16 mouse cellular contexts compared by ENCODE assay signal in genomic region chr2:84666081-84666480, GRCm38 (mm10). TPM values are rescaled to one million over a fixed set of nuclear protein-coding genes. Genes with fewer than 3 reads are reported as not detected.
DNase-seq lines count a peak whose midpoint lies in the region; ATAC-seq and TF ChIP-seq lines count a peak whose summit lies in the region.
"Had no signal": no experiment of that assay in that cellular context is flagged by ENCODE, and none has a peak within 500 bp of the region (broad histone marks: within the 10 kb centered on the region; RNA-seq: fewer than 3 reads in every experiment).

No protein-coding gene starts in this region.

- H3K9ac ChIP-seq in heart, embryonic 14.5 days (ENCODE audit: low read length), result no peak overlapping the region
- H3K9ac ChIP-seq in lung, embryonic 16.5 days (ENCODE audit: low read length), result no peak overlapping the region
- no peak overlapping the region for H3K9ac ChIP-seq in liver, embryonic 12.5 days
- H3K9ac ChIP-seq: hindbrain, embryonic 15.5 days had no signal

- WGBS in heart, embryonic 14.5 days, result 45% methylated on average over 12 of the region's 12 CpGs
- 39% methylated on average over 12 of the region's 12 CpGs for WGBS in lung, embryonic 16.5 days
- 38% methylated on average over 12 of the region's 12 CpGs for WGBS in lung, adult 2 months
- WGBS in liver, embryonic 12.5 days (ENCODE audit: insufficient replicate concordance), result 38% methylated on average over 12 of the region's 12 CpGs

- no peak for ATAC-seq in heart, embryonic 14.5 days (ENCODE audit: insufficient number of reproducible peaks, insufficient read depth, low FRiP score, low read depth)
- ATAC-seq in lung, embryonic 16.5 days (ENCODE audit: low read depth), result no peak
- no peak for ATAC-seq in liver, embryonic 12.5 days
- no peak for ATAC-seq in inflammation-experienced regulatory T-cells, adult 6 months

- peak overlapping the region; percentile 51 to 58 for H3K27ac ChIP-seq in heart, embryonic 14.5 days (replicated peaks in 1 of 2; ENCODE audit: control insufficient read depth in 1 of 2, insufficient read depth in 1 of 2, low read depth in 2 of 2, low read length in 2 of 2)
- H3K27ac ChIP-seq in lung, embryonic 16.5 days (ENCODE audit: low read length), result peak overlapping the region; percentile 60
- H3K27ac ChIP-seq in liver, embryonic 12.5 days, result peak overlapping the region; percentile 36; the same call in 1 of the 2 replicates
- H3K27ac ChIP-seq: hindbrain, embryonic 15.5 days had no signal

- H3K36me3 ChIP-seq in heart, embryonic 14.5 days (ENCODE audit: control insufficient read depth, insufficient read depth, low read length), result peaks cover 14% of the 10 kb centered on the region; the same call in 1 of the 2 replicates
- no peaks in the 10 kb centered on the region for H3K36me3 ChIP-seq in lung, embryonic 16.5 days (ENCODE audit: control insufficient read depth, insufficient read depth, low read length)
- peaks cover 17% of the 10 kb centered on the region for H3K36me3 ChIP-seq in liver, embryonic 12.5 days

- no peak overlapping the region for H3K4me3 ChIP-seq in heart, embryonic 14.5 days (ENCODE audit: control insufficient read depth in 1 of 2, insufficient read depth in 1 of 2, low read depth in 1 of 2, low read length in 2 of 2)
- no peak overlapping the region for H3K4me3 ChIP-seq in lung, embryonic 16.5 days (ENCODE audit: low read length)
- H3K4me3 ChIP-seq in lung, adult 2 months (replicated peaks; ENCODE audit: extremely low read depth, low read depth, low read length), result no peak overlapping the region
- no peak overlapping the region for H3K4me3 ChIP-seq in liver, embryonic 12.5 days
- H3K4me3 ChIP-seq: erythroblast, embryonic 14.5 days; hindbrain, embryonic 15.5 days; megakaryocyte, embryonic 14.5 days had no signal

- TF ChIP-seq CTCF in lung, adult 2 months (IDR thresholded peaks at IDR 0.05; ENCODE audit: insufficient read depth, low read length), result no peak

- DNase-seq in heart, postnatal 25 days (ENCODE audit: low spot score), result no peak
- no peak for DNase-seq in lung, adult 2 months
- no peak for DNase-seq in cerebellum, adult 11 months
- DNase-seq: cerebellum, adult 11-12 months; gastrocnemius, postnatal 14 days; left cerebral cortex, postnatal 4 days had no signal

- H3K4me1 ChIP-seq in heart, embryonic 14.5 days (ENCODE audit: control insufficient read depth in 2 of 2, insufficient read depth in 2 of 2, low read length in 2 of 2), result peaks cover 6 to 11% of the 10 kb centered on the region in 2 experiments; a peak in 3 of 4 replicates
- peaks cover 9% of the 10 kb centered on the region for H3K4me1 ChIP-seq in lung, embryonic 16.5 days (replicated peaks; ENCODE audit: control insufficient read depth, insufficient read depth, low read length)
- H3K4me1 ChIP-seq in lung, adult 2 months (ENCODE audit: control insufficient read depth, insufficient read depth, low read length), result no peaks in the 10 kb centered on the region; the same call in 1 of the 2 replicates
- peaks cover 24% of the 10 kb centered on the region for H3K4me1 ChIP-seq in liver, embryonic 12.5 days

- no peaks in the 10 kb centered on the region for H3K27me3 ChIP-seq in heart, embryonic 14.5 days (ENCODE audit: control insufficient read depth, insufficient read depth, low read length)
- H3K27me3 ChIP-seq in lung, embryonic 16.5 days (ENCODE audit: control insufficient read depth, insufficient read depth, low read depth, low read length), result no peaks in the 10 kb centered on the region
- H3K27me3 ChIP-seq in liver, embryonic 12.5 days (replicated peaks), result no peaks in the 10 kb centered on the region
- H3K27me3 ChIP-seq: hindbrain, embryonic 15.5 days; megakaryocyte, embryonic 14.5 days had no signal

- TF ChIP-seq POLR2A in lung, adult 2 months (IDR thresholded peaks at IDR 0.05; ENCODE audit: borderline replicate concordance, extremely low read depth, low read depth, low read length), result no peak

- no peaks in the 10 kb centered on the region for H3K9me3 ChIP-seq in heart, embryonic 14.5 days (ENCODE audit: control insufficient read depth, low read length)
- H3K9me3 ChIP-seq in lung, embryonic 16.5 days (ENCODE audit: control insufficient read depth, low read length), result no peaks in the 10 kb centered on the region
- no peaks in the 10 kb centered on the region for H3K9me3 ChIP-seq in liver, embryonic 12.5 days (replicated peaks)
- H3K9me3 ChIP-seq: hindbrain, embryonic 15.5 days; megakaryocyte, embryonic 14.5 days had no signal

- intact Hi-C loops in heart, postnatal 25 days (cut with DNase I), result no loop called here

- no peak overlapping the region for H3K4me2 ChIP-seq in heart, embryonic 14.5 days (ENCODE audit: low read length)
- H3K4me2 ChIP-seq in lung, embryonic 16.5 days (ENCODE audit: low read depth, low read length), result no peak overlapping the region
- H3K4me2 ChIP-seq in liver, embryonic 12.5 days, result no peak overlapping the region
- H3K4me2 ChIP-seq: hindbrain, embryonic 15.5 days had no signal

RNA-seq across cellular contexts. Expression of gene Selenoh, which starts 4.5 kb away (rescaled TPM):
- polyA plus RNA-seq in heart, embryonic 14.5 days (2014; fragmentation: Nextera tagmentation; extraction: Ambion mirVana), result 248 and 271 TPM in 2 replicates
- total RNA-seq in heart, postnatal 25 days (2021), result 10 to 100 TPM; 22.4 to 25.2 TPM
- polyA plus RNA-seq in lung, embryonic 16.5 days (2015; fragmentation: Nextera tagmentation; extraction: Ambion mirVana), result 315 and 316 TPM in 2 replicates
- polyA plus RNA-seq in lung, adult 2 months (2012; rRNA removed), result 40.4 and 51.7 TPM in 2 replicates
- polyA plus RNA-seq in liver, embryonic 12.5 days (2016; fragmentation: Nextera tagmentation; extraction: Ambion mirVana), result 163 and 165 TPM in 2 replicates
- polyA plus RNA-seq in inflammation-experienced regulatory T-cells, adult 6 months (2017; shearing (Covaris generic)), result 100 to 1,000 TPM; 113 to 247 (median 134) TPM

RNA-seq across cellular contexts. Expression of gene Btbd18, which starts 7.2 kb away (rescaled TPM):
- 0.11 and 0.15 TPM in 2 replicates for polyA plus RNA-seq in heart, embryonic 14.5 days (2014; fragmentation: Nextera tagmentation; extraction: Ambion mirVana)
- total RNA-seq in heart, postnatal 25 days (2021), result not detected
- 0.18 and 0.35 TPM in 2 replicates for polyA plus RNA-seq in lung, embryonic 16.5 days (2015; fragmentation: Nextera tagmentation; extraction: Ambion mirVana)
- polyA plus RNA-seq in lung, adult 2 months (2012; rRNA removed), result 0.05 TPM in 1 of 2 replicates, not detected in the other
- 0.04 and 0.10 TPM in 2 replicates for polyA plus RNA-seq in liver, embryonic 12.5 days (2016; fragmentation: Nextera tagmentation; extraction: Ambion mirVana)
- polyA plus RNA-seq in inflammation-experienced regulatory T-cells, adult 6 months (2017; shearing (Covaris generic)), result under 1 TPM; 0.43 to 0.73 (median 0.64) TPM
- total RNA-seq: gastrocnemius, postnatal 14 days; layer of hippocampus, adult 8-10 months; left cerebral cortex, postnatal 4 days had no signal
- polyA plus RNA-seq: cortical plate, adult 2 months; erythroblast, embryonic 14.5 days had no signal

RNA-seq across cellular contexts. Expression of gene Gm28635, which starts 11.8 kb away (rescaled TPM):
- not detected in 2 replicates for polyA plus RNA-seq in heart, embryonic 14.5 days (2014; fragmentation: Nextera tagmentation; extraction: Ambion mirVana)
- total RNA-seq in heart, postnatal 25 days (2021), result 1 to 10 TPM; 5.4 to 5.8 TPM
- not detected in 2 replicates for polyA plus RNA-seq in lung, embryonic 16.5 days (2015; fragmentation: Nextera tagmentation; extraction: Ambion mirVana)
- polyA plus RNA-seq in lung, adult 2 months (2012; rRNA removed), result not detected in 2 replicates
- polyA plus RNA-seq in liver, embryonic 12.5 days (2016; fragmentation: Nextera tagmentation; extraction: Ambion mirVana), result not detected in 2 replicates
- not detected for polyA plus RNA-seq in inflammation-experienced regulatory T-cells, adult 6 months (2017; shearing (Covaris generic))
- total RNA-seq: adrenal gland, postnatal 36 days; gastrocnemius, postnatal 14 days had no signal
- polyA plus RNA-seq: cortical plate, adult 2 months; erythroblast, embryonic 14.5 days; hindbrain, embryonic 15.5 days had no signal

RNA-seq across cellular contexts. Expression of gene Med19, which starts 12.1 kb away (rescaled TPM):
- 26.6 and 28.2 TPM in 2 replicates for polyA plus RNA-seq in heart, embryonic 14.5 days (2014; fragmentation: Nextera tagmentation; extraction: Ambion mirVana)
- 10 to 100 TPM; 13.2 to 13.7 TPM for total RNA-seq in heart, postnatal 25 days (2021)
- 34.6 and 38.0 TPM in 2 replicates for polyA plus RNA-seq in lung, embryonic 16.5 days (2015; fragmentation: Nextera tagmentation; extraction: Ambion mirVana)
- polyA plus RNA-seq in lung, adult 2 months (2012; rRNA removed), result 6.9 and 8.9 TPM in 2 replicates
- polyA plus RNA-seq in liver, embryonic 12.5 days (2016; fragmentation: Nextera tagmentation; extraction: Ambion mirVana), result 27.2 and 28.1 TPM in 2 replicates
- polyA plus RNA-seq in inflammation-experienced regulatory T-cells, adult 6 months (2017; shearing (Covaris generic)), result 10 to 100 TPM; 16.8 to 20.5 (median 18.9) TPM

RNA-seq across cellular contexts. Expression of gene Tmx2, which starts 12.9 kb away (rescaled TPM):
- 161 and 193 TPM in 2 replicates for polyA plus RNA-seq in heart, embryonic 14.5 days (2014; fragmentation: Nextera tagmentation; extraction: Ambion mirVana)
- total RNA-seq in heart, postnatal 25 days (2021), result 100 to 1,000 TPM; 116 to 127 TPM
- 115 and 117 TPM in 2 replicates for polyA plus RNA-seq in lung, embryonic 16.5 days (2015; fragmentation: Nextera tagmentation; extraction: Ambion mirVana)
- 41.8 and 57.7 TPM in 2 replicates for polyA plus RNA-seq in lung, adult 2 months (2012; rRNA removed)
- 86.3 and 88.8 TPM in 2 replicates for polyA plus RNA-seq in liver, embryonic 12.5 days (2016; fragmentation: Nextera tagmentation; extraction: Ambion mirVana)
- 100 to 1,000 TPM in 2 of 3 experiments, 10 to 100 TPM in 1; 92.6 to 148 (median 130) TPM for polyA plus RNA-seq in inflammation-experienced regulatory T-cells, adult 6 months (2017; shearing (Covaris generic))
